Mouse (Mus musculus) G1E (cell line): ENCODE results near the gene Ccdc148.

ENCODE experiments used
- CTCF ChIP-seq: IDR thresholded peaks from 2 replicates; pipeline ENCODE4 v1.5.1; 2012; ENCODE audit warnings: low read depth, low read length, inconsistent platforms, mixed read lengths
- GATA1 ChIP-seq: IDR thresholded peaks from 2 replicates; pipeline ENCODE4 v1.6.1; 2012; ENCODE audit warnings: borderline replicate concordance, low read length, inconsistent platforms, mixed read lengths
- GATA2 ChIP-seq: IDR thresholded peaks from 2 replicates; pipeline ENCODE4 v1.6.1; 2012; ENCODE audit warnings: low read depth, low read length, inconsistent platforms, borderline replicate concordance
- TAL1 ChIP-seq: conservative IDR thresholded peaks from 2 replicates; pipeline ENCODE4 v1.6.1; 2012; ENCODE audit warnings: low read depth, low read length, inconsistent platforms, mixed read lengths

- TF ChIP-seq CTCF: no peak
- no peak for TF ChIP-seq GATA1
- TF ChIP-seq GATA2: no peak
- no peak for TF ChIP-seq TAL1
Measured at GRCm38 (mm10) chr2:59161441-59162284, 1.2 kb upstream of the Ccdc148 start.
